Mouse (Mus musculus) G1E (cell line): ENCODE results near the gene Gpr179.

ENCODE experiments used
- CTCF ChIP-seq: IDR thresholded peaks from 2 replicates; pipeline ENCODE4 v1.5.1; 2012; ENCODE audit warnings: low read depth, low read length, inconsistent platforms, mixed read lengths
- GATA1 ChIP-seq: IDR thresholded peaks from 2 replicates; pipeline ENCODE4 v1.6.1; 2012; ENCODE audit warnings: borderline replicate concordance, low read length, inconsistent platforms, mixed read lengths
- POLR2AphosphoS5 ChIP-seq: IDR thresholded peaks from 2 replicates; pipeline ENCODE4 v1.6.1; 2012; ENCODE audit warnings: low read depth, low read length, inconsistent platforms; ENCODE audit not compliant: insufficient replicate concordance
- TAL1 ChIP-seq: conservative IDR thresholded peaks from 2 replicates; pipeline ENCODE4 v1.6.1; 2012; ENCODE audit warnings: low read depth, low read length, inconsistent platforms, mixed read lengths

GRCm38 (mm10) chr11:97333044-97333443, 18.8 kb downstream of the Gpr179 start:
- no peak for TF ChIP-seq CTCF
- TF ChIP-seq TAL1 = no peak
- TF ChIP-seq GATA1 = no peak
- no peak for TF ChIP-seq POLR2AphosphoS5
